Mouse (Mus musculus) heart, embryonic 14.5 days (tissue): ENCODE results near the gene Atg5. TPM values are rescaled to one million over a fixed set of nuclear protein-coding genes. Genes with fewer than 3 reads are reported as not detected.

Experiments
- ATAC-seq: fragments of 200-750 bp; cut with Nextera tagmentation; 2 replicates; pipeline ENCODE4 v1.8.0; 2017; ENCODE audit warnings: low read depth, moderate TSS enrichment; ENCODE audit not compliant: insufficient number of reproducible peaks, insufficient read depth, low FRiP score
- H3K27ac ChIP-seq, 2 experiments: fragments of 200-500 bp in 1 of 2; fragments of 300-500 bp in 1 of 2; sonication (generic) in 1 of 2; replicated peaks in 1 of 2; 2 replicates each; pipeline ENCODE4 v1.5.1; 2012 to 2014; ENCODE audit warnings: low read depth in 2 of 2, low read length in 2 of 2, control low read depth in 1 of 2, mild to moderate bottlenecking in 1 of 2, mixed read lengths in 1 of 2; ENCODE audit not compliant: control insufficient read depth in 1 of 2, insufficient read depth in 1 of 2
- H3K27me3 ChIP-seq: fragments of 300-500 bp; sonication (generic); 2 replicates; pipeline ENCODE4 v1.6.1; 2014; ENCODE audit warnings: mild to moderate bottlenecking, low read length, control low read depth; ENCODE audit not compliant: control insufficient read depth, insufficient read depth
- H3K36me3 ChIP-seq: fragments of 300-500 bp; sonication (generic); 2 replicates; pipeline ENCODE4 v1.6.1; 2014; ENCODE audit warnings: mild to moderate bottlenecking, control low read depth, low read length, mixed read lengths; ENCODE audit not compliant: control insufficient read depth, insufficient read depth
- H3K4me1 ChIP-seq, 2 experiments: fragments of 200-500 bp in 1 of 2; fragments of 300-500 bp in 1 of 2; sonication (generic) in 1 of 2; 2 replicates each; pipeline ENCODE4 v1.6.1; 2012 to 2014; ENCODE audit warnings: low read length in 2 of 2, control low read depth in 1 of 2, mixed read lengths in 1 of 2; ENCODE audit not compliant: control insufficient read depth in 2 of 2, insufficient read depth in 2 of 2
- H3K4me2 ChIP-seq: fragments of 300-500 bp; sonication (generic); 2 replicates; pipeline ENCODE4 v1.6.1; 2014; ENCODE audit warnings: mild to moderate bottlenecking, low read length
- H3K4me3 ChIP-seq, 2 experiments: fragments of 200-500 bp in 1 of 2; fragments of 300-500 bp in 1 of 2; sonication (generic) in 1 of 2; 2 replicates each; pipeline ENCODE4 v1.5.1; 2012 to 2014; ENCODE audit warnings: low read length in 2 of 2, mild to moderate bottlenecking in 2 of 2, control low read depth in 1 of 2, low read depth in 1 of 2, moderate library complexity in 1 of 2; ENCODE audit not compliant: control insufficient read depth in 1 of 2, insufficient read depth in 1 of 2
- H3K9ac ChIP-seq: fragments of 300-500 bp; sonication (generic); 2 replicates; pipeline ENCODE4 v1.6.1; 2014; ENCODE audit warnings: mild to moderate bottlenecking, low read length
- H3K9me3 ChIP-seq: fragments of 300-500 bp; sonication (generic); 2 replicates; pipeline ENCODE4 v1.6.1; 2016; ENCODE audit warnings: low read length, control low read depth; ENCODE audit not compliant: control insufficient read depth
- WGBS: fragments of 180-500 bp; shearing (Covaris S2); extraction: QIAGEN DNeasy Blood & Tissue Kit; methylation state at CpG from one replicate; pipeline ENCODE4 v1.1.7; 2014; 5-methylcytosine and 5-hydroxymethylcytosine counted together
- polyA plus RNA-seq: library from polyadenylated mRNA; unstranded; fragments of >200 nt; fragmentation: Nextera tagmentation; extraction: Ambion mirVana; gene quantifications from 2 replicates; pipeline ENCODE4 v1.2.1, GENCODE M21; 2014

The Atg5 gene
- polyA plus RNA-seq, 1 experiment from 2014 or later: 23.9 TPM

DNA sequence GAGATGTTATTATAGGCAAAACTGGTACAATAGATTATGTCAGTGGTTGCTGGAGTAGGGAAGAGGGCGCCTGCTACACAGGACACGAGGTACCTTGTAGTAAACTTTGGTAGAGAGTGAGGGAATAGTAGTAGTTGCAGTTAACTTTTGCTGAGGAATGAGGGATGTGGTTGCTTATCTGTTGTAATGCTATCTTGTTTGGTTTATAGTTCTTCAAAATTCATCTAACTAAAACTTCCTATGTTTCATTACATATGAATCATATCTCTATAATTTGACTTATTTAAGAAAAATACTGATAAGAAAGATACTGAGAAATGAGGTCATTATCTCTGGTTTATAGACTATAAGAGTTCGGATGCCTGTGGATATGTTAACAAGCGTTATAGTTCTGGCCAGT lies 31.9 kb downstream of the Atg5 start:
- H3K4me3 ChIP-seq: no peak overlapping the region
- no peak overlapping the region for H3K27ac ChIP-seq
- H3K27me3 ChIP-seq: no peaks in the 10 kb centered on the region
- no peaks in the 10 kb centered on the region for H3K9me3 ChIP-seq
- 79% methylated on average over 4 of the region's 4 CpGs for WGBS
- peaks cover 21% of the 10 kb centered on the region for H3K36me3 ChIP-seq
- H3K4me1 ChIP-seq: no peaks in the 10 kb centered on the region
- ATAC-seq: no peak
- H3K9ac ChIP-seq: no peak overlapping the region
- H3K4me2 ChIP-seq: no peak overlapping the region

DNA sequence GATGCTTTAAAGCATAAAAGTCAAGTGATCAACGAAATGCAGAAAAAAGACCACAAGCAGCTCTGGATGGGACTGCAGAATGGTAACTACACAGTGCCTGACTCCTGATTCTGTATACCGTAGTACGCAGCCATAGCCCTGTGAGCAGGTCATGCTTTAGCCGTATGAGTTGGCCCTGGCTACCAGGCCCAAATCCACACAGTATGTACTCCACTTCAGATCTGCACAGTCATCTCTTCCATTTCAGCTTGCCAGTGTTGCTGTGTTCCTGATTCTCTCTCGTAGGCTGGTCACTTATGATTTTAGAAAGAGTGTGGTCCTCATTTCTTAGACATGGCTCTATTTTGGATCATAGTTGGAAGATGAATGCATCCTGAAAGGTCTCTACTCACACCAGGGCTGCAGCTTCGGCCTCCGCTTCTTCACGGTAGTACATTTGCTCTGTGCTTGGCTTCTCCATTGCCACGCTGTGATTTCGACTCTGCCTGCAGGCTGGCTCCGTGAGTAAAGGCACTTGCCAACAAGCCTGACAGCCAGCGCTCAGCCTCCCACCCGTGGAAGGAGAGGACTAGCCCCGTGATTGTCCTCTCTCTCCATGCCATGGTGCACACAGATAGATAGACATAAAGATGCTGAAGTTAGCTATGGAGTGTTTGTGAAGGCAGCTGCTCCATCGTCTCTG lies 35.6 kb downstream of the Atg5 start:
- Histone ChIP-seq H3K9ac (no peak overlapping the region), H3K4me1 (peaks cover 3 to 6% of the 10 kb centered on the region in 2 experiments), H3K9me3 (no peaks in the 10 kb centered on the region), H3K4me3 (no peak overlapping the region), H3K4me2 (no peak overlapping the region), H3K27ac (no peak overlapping the region), H3K36me3 (peaks cover 22% of the 10 kb centered on the region), H3K27me3 (no peaks in the 10 kb centered on the region)
- ATAC-seq: no peak
- 90% methylated on average over 15 of the region's 15 CpGs for WGBS

DNA sequence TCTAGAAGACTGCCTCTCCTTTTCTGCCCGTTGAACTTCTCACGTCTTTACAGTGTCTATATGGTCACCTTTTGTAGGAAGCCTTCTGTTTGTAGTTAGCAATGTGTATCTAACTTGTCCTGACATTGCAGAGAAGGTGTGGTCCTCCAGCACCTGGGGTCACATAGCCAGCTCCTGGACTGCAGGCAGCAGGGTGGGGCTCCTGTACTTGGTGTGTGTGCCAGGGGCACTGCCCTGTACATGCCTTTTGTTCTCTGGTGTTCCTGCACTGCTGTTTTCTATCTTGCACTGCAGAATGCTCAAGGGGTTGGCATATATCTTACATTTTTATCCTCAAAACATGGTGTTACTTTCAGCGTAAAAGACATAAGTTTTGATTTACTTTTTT lies 36.2 kb downstream of the Atg5 start:
- Histone ChIP-seq H3K9me3 (no peaks in the 10 kb centered on the region), H3K27ac (no peak overlapping the region), H3K4me3 (no peak overlapping the region), H3K4me2 (no peak overlapping the region), H3K4me1 (peaks cover 3 to 6% of the 10 kb centered on the region in 2 experiments), H3K27me3 (no peaks in the 10 kb centered on the region), H3K9ac (no peak overlapping the region), H3K36me3 (peaks cover 22% of the 10 kb centered on the region)
- no peak for ATAC-seq
- 82% methylated on average over 3 of the region's 3 CpGs for WGBS

DNA sequence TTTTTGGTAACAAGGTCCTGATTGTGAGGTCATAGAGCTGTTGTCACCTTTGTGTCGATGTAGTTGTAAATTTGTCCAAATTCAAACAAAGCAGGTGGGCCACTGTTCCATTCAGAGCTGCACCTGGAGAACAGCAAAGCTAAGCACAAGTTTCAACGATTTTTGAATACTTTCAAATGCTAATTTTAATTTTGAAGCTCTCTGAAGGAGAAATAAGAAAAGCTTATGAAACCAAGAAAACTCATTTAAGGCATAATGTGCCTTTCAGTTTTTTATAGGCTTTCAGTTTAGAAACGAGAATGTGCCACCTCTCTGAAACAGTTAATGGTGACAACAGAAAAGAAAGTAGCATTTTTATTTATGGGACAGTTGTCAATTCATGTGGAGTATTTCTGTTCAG lies 36.7 kb downstream of the Atg5 start:
- ATAC-seq: no peak
- Histone ChIP-seq H3K27me3 (no peaks in the 10 kb centered on the region), H3K36me3 (peaks cover 22% of the 10 kb centered on the region), H3K9me3 (no peaks in the 10 kb centered on the region), H3K4me2 (no peak overlapping the region), H3K4me1 (peaks cover 3 to 6% of the 10 kb centered on the region in 2 experiments), H3K27ac (no peak overlapping the region), H3K9ac (no peak overlapping the region), H3K4me3 (no peak overlapping the region)
- 79% methylated on average over 3 of the region's 3 CpGs for WGBS

DNA sequence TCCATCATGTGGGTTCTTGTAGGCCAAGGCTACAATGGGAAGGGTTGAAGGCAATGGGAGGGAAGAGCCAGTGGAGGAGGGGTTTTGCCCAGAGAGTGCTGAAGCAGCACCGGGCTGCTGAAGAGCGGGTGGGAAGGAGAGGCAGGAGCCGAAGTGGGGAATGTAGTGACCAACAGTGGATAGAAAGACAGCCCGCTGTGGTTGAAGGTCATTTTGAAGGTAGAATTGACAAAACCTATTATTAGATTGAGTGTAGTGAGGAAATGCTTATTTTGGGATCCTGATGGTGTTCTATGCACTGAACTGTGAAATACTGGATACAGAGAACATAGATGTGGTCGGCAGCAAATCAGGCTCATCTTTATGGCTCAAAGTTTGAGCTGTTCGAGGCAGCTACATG lies 38.1 kb downstream of the Atg5 start:
- 55% methylated on average over 6 of the region's 6 CpGs for WGBS
- H3K27ac ChIP-seq: no peak overlapping the region
- no peak for ATAC-seq

DNA sequence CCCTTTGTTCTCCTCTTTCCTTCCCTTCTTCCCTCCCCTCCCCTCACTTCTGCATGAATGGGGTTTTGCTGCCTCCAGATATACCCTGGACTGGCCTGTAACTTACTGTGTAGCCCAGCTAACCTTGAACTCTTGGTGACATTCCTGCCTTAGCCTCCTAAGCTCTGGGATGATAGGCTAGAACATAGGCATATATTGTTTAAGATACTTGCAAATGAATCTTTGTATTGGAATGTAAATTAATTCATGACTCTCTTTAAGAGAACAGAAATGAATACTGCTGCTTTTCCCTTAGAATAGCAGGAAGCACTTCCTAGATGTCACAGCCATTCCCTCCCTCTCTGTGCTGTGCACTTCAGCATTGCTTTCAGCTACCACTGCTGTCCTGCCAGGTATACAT lies 40.1 kb downstream of the Atg5 start:
- H3K4me2 ChIP-seq: no peak overlapping the region
- ATAC-seq: no peak
- no peak overlapping the region for H3K9ac ChIP-seq

More for the DNA sequence above, 38.1 kb downstream of the Atg5 start:
- H3K9ac ChIP-seq: no peak overlapping the region
- H3K27me3 ChIP-seq: no peaks in the 10 kb centered on the region
- peak overlapping the region; percentile 18; the same call in 1 of the 2 replicates for H3K4me2 ChIP-seq
- no peaks in the 10 kb centered on the region for H3K9me3 ChIP-seq
- peaks cover 3 to 6% of the 10 kb centered on the region in 2 experiments for H3K4me1 ChIP-seq
- peaks cover 22% of the 10 kb centered on the region for H3K36me3 ChIP-seq
- H3K4me3 ChIP-seq: no peak overlapping the region

DNA sequence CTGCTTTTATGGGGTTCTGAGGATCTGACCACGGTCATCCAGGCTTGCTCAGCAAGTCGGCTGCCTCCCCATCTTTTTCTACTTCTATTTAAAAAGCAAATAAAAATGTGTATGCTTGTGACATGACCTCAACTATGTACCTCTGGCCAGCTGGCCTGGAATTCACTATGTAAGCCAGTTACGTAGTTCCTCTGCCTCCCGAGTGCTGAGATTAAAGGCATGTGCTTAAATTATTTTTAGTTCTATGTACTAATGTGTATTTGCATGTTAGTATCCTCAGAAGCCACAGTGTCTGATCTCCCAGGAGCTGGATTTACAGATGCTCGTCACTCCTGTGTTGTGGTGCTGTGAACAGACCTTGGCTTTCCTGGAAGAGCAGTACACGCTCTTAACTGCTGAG lies 41.1 kb downstream of the Atg5 start:
- Histone ChIP-seq H3K9me3 (no peaks in the 10 kb centered on the region), H3K27me3 (no peaks in the 10 kb centered on the region), H3K4me1 (peaks cover 3 to 6% of the 10 kb centered on the region in 2 experiments), H3K4me3 (no peak overlapping the region), H3K9ac (no peak overlapping the region), H3K36me3 (peaks cover 12% of the 10 kb centered on the region), H3K4me2 (no peak overlapping the region), H3K27ac (no peak overlapping the region)
- 70% methylated on average over 6 of the region's 6 CpGs for WGBS
- ATAC-seq: no peak

More for the DNA sequence above, 40.1 kb downstream of the Atg5 start:
- no peaks in the 10 kb centered on the region for H3K9me3 ChIP-seq
- H3K4me3 ChIP-seq: no peak overlapping the region
- no peak overlapping the region for H3K27ac ChIP-seq
- H3K4me1 ChIP-seq: peaks cover 3 to 6% of the 10 kb centered on the region in 2 experiments
- H3K27me3 ChIP-seq: no peaks in the 10 kb centered on the region
- H3K36me3 ChIP-seq: peaks cover 21% of the 10 kb centered on the region

DNA sequence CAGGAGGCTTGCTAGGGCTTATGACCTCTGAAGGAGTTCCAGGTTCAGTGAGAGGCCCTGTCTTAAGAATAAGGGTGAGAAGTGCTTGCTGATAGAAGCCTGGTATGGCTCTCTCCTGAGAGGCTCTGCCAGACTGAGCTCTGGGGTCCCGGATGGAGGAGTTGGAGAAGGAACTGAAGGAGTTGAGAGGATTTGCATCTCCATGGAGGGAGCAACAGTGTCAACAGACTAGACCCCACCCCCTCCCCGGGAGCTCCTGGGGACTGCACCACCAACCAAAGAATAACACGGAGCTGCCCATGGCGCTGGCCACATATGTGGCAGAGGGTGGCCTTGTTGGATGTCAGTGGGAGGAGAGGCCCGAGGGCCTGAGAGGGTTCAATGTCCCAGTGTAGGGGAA lies 47.1 kb downstream of the Atg5 start:
- Histone ChIP-seq H3K27me3 (no peaks in the 10 kb centered on the region), H3K36me3 (peaks cover 8% of the 10 kb centered on the region), H3K9me3 (no peaks in the 10 kb centered on the region), H3K27ac (no peak overlapping the region), H3K4me3 (no peak overlapping the region), H3K9ac (no peak overlapping the region), H3K4me1 (peaks cover 0 to 3% of the 10 kb centered on the region in 2 experiments; a peak in 1 of 4 replicates), H3K4me2 (no peak overlapping the region)
- 30% methylated on average over 5 of the region's 5 CpGs for WGBS
- no peak for ATAC-seq
